In the genomic region with DNA sequence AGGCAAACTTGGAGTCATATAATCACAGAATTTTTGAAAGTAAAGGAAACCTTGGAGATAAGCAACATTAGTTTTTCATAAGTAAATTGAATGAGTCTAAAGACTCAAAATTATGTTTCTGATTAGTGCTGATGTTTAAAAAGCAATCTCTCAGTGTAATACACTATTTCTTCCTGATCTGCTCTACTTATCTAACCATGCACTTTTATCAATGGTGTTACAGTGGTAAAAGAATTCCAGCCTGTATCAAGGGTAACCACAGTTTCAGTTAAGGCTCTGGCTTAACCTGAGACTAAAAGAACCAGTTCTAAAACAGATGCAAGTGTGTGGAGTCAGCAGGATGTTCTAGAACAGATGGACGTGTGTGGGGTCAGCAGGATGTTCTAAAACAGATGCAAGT, we compare ENCODE assay signal across 22 mouse cellular contexts. TPM values are rescaled to one million over a fixed set of nuclear protein-coding genes. Genes with fewer than 3 reads are reported as not detected.
DNase-seq lines count a peak whose midpoint lies in the region; TF ChIP-seq lines count a peak whose summit lies in the region.
"Had no signal": no experiment of that assay in that cellular context is flagged by ENCODE, and none has a peak within 500 bp of the region (broad histone marks: within the 10 kb centered on the region; RNA-seq: fewer than 3 reads in every experiment).

No protein-coding gene starts in this region.

- TF ChIP-seq CTCF in MEL (IDR thresholded peaks at IDR 0.05 in 2 of 3, conservative IDR thresholded peaks at IDR 0.05 in 1 of 3; ENCODE audit: control insufficient read depth in 1 of 3, insufficient read depth in 1 of 3, low read depth in 2 of 3, low read length in 3 of 3, poor library complexity in 1 of 3, severe bottlenecking in 1 of 3), result no peak

- H3K4me3 ChIP-seq in MEL (ENCODE audit: control insufficient read depth in 1 of 2, insufficient read depth in 1 of 2, low read depth in 2 of 2, low read length in 2 of 2), result no peak overlapping the region

- peak; percentile 58 to 74; a peak in 3 of 4 replicates for TF ChIP-seq EP300 in MEL (IDR thresholded peaks at IDR 0.05; ENCODE audit: low read depth in 1 of 2, low read length in 2 of 2)

- TF ChIP-seq POLR2A in MEL (IDR thresholded peaks at IDR 0.05; ENCODE audit: control insufficient read depth in 1 of 2, insufficient read depth in 1 of 2, low read depth in 1 of 2, low read length in 2 of 2, poor library complexity in 1 of 2), result no peak

- intact Hi-C loops in left cerebral cortex, postnatal 25 days (cut with DNase I), result no loop called here

- H3K27ac ChIP-seq in MEL (ENCODE audit: control insufficient read depth, low read depth, low read length), result no peak overlapping the region

- no peaks in the 10 kb centered on the region for H3K79me2 ChIP-seq in MEL (ENCODE audit: control insufficient read depth, insufficient read depth, low read length, poor library complexity)

- TF ChIP-seq RAD21 in MEL (IDR thresholded peaks at IDR 0.05; ENCODE audit: low read depth, low read length), result no peak

- H3K27me3 ChIP-seq in MEL (ENCODE audit: control insufficient read depth in 1 of 2, insufficient read depth in 2 of 2, low read length in 2 of 2), result no peaks in the 10 kb centered on the region
- H3K27me3 ChIP-seq: CH12.LX, Patski had no signal

- H3K9me3 ChIP-seq in MEL (replicated peaks; ENCODE audit: insufficient read depth, low read length), result no peaks in the 10 kb centered on the region
- H3K9me3 ChIP-seq: G1E had no signal

- H3K36me3 ChIP-seq in MEL (ENCODE audit: control insufficient read depth in 1 of 2, insufficient read depth in 2 of 2, low read length in 2 of 2), result peaks cover 20 to 41% of the 10 kb centered on the region in 2 experiments

- no peak overlapping the region for H3K9ac ChIP-seq in MEL (ENCODE audit: control insufficient read depth, low read depth, low read length, poor library complexity, severe bottlenecking)

- peaks cover 10% of the 10 kb centered on the region in 2 experiments for H3K4me1 ChIP-seq in MEL (ENCODE audit: control insufficient read depth in 1 of 2, insufficient read depth in 2 of 2, low read length in 2 of 2)

- peak; percentile 20 for DNase-seq in MEL (ENCODE audit: low read depth, low spot score)
- no peak for DNase-seq in left cerebral cortex, postnatal 25 days (ENCODE audit: low spot score in 2 of 2)
- DNase-seq: adrenal gland, adult 2 months; adrenal gland, adult 8-10 months; adrenal gland, postnatal 10 days; adrenal gland, postnatal 14 days; adrenal gland, postnatal 25 days; adrenal gland, postnatal 36 days; B cell, adult 2 months; cerebellum, adult 11 months; cerebellum, adult 11-12 months; cerebellum, adult 18-20 months; cerebellum, adult 2 months; cerebellum, adult 8-10 months had no signal

TF ChIP-seq in MEL, 35 proteins besides CTCF, POLR2A, EP300 and RAD21:
- TF ChIP-seq BHLHE40 (IDR thresholded peaks at IDR 0.05; ENCODE audit: borderline replicate concordance, low read depth, low read length) (no peak), TCF12 (IDR thresholded peaks at IDR 0.05; ENCODE audit: low read depth, low read length) (0 out of 2 replicates have a peak, but pooled peaks have one; percentile 47), NRF1 (IDR thresholded peaks at IDR 0.05; ENCODE audit: insufficient read depth, low read depth, low read length, poor library complexity, severe bottlenecking) (no peak), MYC (IDR thresholded peaks at IDR 0.05; ENCODE audit: low read depth, low read length) (no peak), UBTF (IDR thresholded peaks at IDR 0.05; ENCODE audit: borderline replicate concordance, insufficient read depth, low read depth, low read length) (no peak), JUND (IDR thresholded peaks at IDR 0.05; ENCODE audit: low read depth, low read length) (no peak), GATA1 (IDR thresholded peaks at IDR 0.05; ENCODE audit: low read depth, low read length) (0 out of 2 replicates have a peak, but pooled peaks have one; percentile 52), MEF2A (IDR thresholded peaks at IDR 0.05; ENCODE audit: extremely low read depth, insufficient replicate concordance, low read depth, low read length, poor library complexity, severe bottlenecking) (no peak), MYB (IDR thresholded peaks at IDR 0.05; ENCODE audit: low read depth, low read length) (no peak), SMC3 (IDR thresholded peaks at IDR 0.05; ENCODE audit: low read depth, low read length) (no peak), MAX (IDR thresholded peaks at IDR 0.05; ENCODE audit: low read length) (no peak), GABPA (IDR thresholded peaks at IDR 0.05; ENCODE audit: low read depth, low read length) (no peak), RCOR1 (IDR thresholded peaks at IDR 0.05; ENCODE audit: low read depth, low read length) (0 out of 2 replicates have a peak, but pooled peaks have one; percentile 31)

RNA-seq across cellular contexts. Expression of gene Gm10190, which starts 47.7 kb away (rescaled TPM):
- total RNA-seq in MEL (2012; rRNA removed), result not detected in 2 replicates
- polyA plus RNA-seq in MEL (2012; ENCODE audit: insufficient read depth in 1 of 2, insufficient read length in 2 of 2, low read depth in 1 of 2, low replicate concordance in 2 of 2, missing spikeins in 1 of 2), result not detected
- 1 to 10 TPM; 1.8 to 3.9 TPM for total RNA-seq in left cerebral cortex, postnatal 25 days (2021)
- total RNA-seq: adrenal gland, adult 18-20 months; adrenal gland, adult 2 months; adrenal gland, postnatal 25 days; CH12.LX; ES-E14; G1E had no signal
- polyA plus RNA-seq: activated CD4-positive, CD25-positive, alpha-beta regulatory T cell, adult 4 months; adrenal gland, adult 2 months; C2C12; CD4-positive, CD25-positive, alpha-beta regulatory T cell, adult 4 months; cerebellum, adult 2 months; G1E; Patski had no signal

RNA-seq across cellular contexts. Expression of gene Sos1, which starts 59.3 kb away (rescaled TPM):
- total RNA-seq in MEL (2012; rRNA removed), result 4.6 and 6.7 TPM in 2 replicates
- 10 to 100 TPM; 12.1 to 20.3 TPM for polyA plus RNA-seq in MEL (2012; ENCODE audit: insufficient read depth in 1 of 2, insufficient read length in 2 of 2, low read depth in 1 of 2, low replicate concordance in 2 of 2, missing spikeins in 1 of 2)
- total RNA-seq in left cerebral cortex, postnatal 25 days (2021), result 10 to 100 TPM; 31.8 to 33.8 TPM
